Mouse (Mus musculus) kidney, postnatal 0 days (tissue): ENCODE results near the gene Otulinl. TPM values are rescaled to one million over a fixed set of nuclear protein-coding genes. Genes with fewer than 3 reads are reported as not detected.
A peak's percentile ranks its signal among the peaks of the same experiment; 100 is the strongest.
"Not testable (repeated sequence)": the region's sequence is repeated elsewhere in the genome, so short reads cannot be mapped to it uniquely, and the experiment has no call there.

ENCODE experiments used
- ATAC-seq: fragments of 200-750 bp; cut with Nextera tagmentation; replicated peaks from 2 replicates; pipeline ENCODE4 v1.8.0; 2017; ENCODE audit warnings: low read depth, moderate number of reproducible peaks, moderate TSS enrichment, moderate library complexity; ENCODE audit not compliant: low FRiP score
- DNase-seq: peaks from one replicate; pipeline ENCODE4 v3.0.0-alpha.2; 2016; ENCODE audit warnings: low spot score
- H3K27ac ChIP-seq: fragments of 300-500 bp; sonication (generic); 2 replicates; pipeline ENCODE4 v1.5.1; 2014; ENCODE audit warnings: mild to moderate bottlenecking
- H3K27me3 ChIP-seq: fragments of 300-500 bp; sonication (generic); 2 replicates; pipeline ENCODE4 v1.6.1; 2014; ENCODE audit warnings: low read length, mixed read lengths; ENCODE audit not compliant: insufficient read depth
- H3K36me3 ChIP-seq: fragments of 300-500 bp; sonication (generic); 2 replicates; pipeline ENCODE4 v1.6.1; 2014; ENCODE audit warnings: low read length, mixed read lengths; ENCODE audit not compliant: insufficient read depth
- H3K4me1 ChIP-seq: fragments of 300-500 bp; sonication (generic); replicated peaks from 2 replicates; pipeline ENCODE4 v1.6.1; 2014; ENCODE audit warnings: antibody characterized with exemption, low read length, mixed read lengths; ENCODE audit not compliant: insufficient read depth
- H3K4me2 ChIP-seq: fragments of 300-500 bp; sonication (generic); 2 replicates; pipeline ENCODE4 v1.6.1; 2014; ENCODE audit warnings: mild to moderate bottlenecking, low read length, moderate library complexity, mixed read lengths
- H3K4me3 ChIP-seq: fragments of 300-500 bp; sonication (generic); replicated peaks from 2 replicates; pipeline ENCODE4 v1.5.1; 2014; ENCODE audit warnings: low read depth, low read length
- H3K9ac ChIP-seq: fragments of 300-500 bp; sonication (generic); 2 replicates; pipeline ENCODE4 v1.6.1; 2014; ENCODE audit warnings: low read depth, low read length
- H3K9me3 ChIP-seq: fragments of 300-500 bp; sonication (generic); replicated peaks from 2 replicates; pipeline ENCODE4 v1.6.1; 2016; ENCODE audit warnings: low read length, inconsistent platforms, mixed read lengths
- CTCF ChIP-seq: IDR thresholded peaks from 2 replicates; pipeline ENCODE4 v1.5.1; 2016; ENCODE audit warnings: antibody characterized with exemption, low read depth, mild to moderate bottlenecking, moderate library complexity
- WGBS: fragments of 180-500 bp; shearing (Covaris S2); extraction: QIAGEN DNeasy Blood & Tissue Kit; methylation state at CpG from one replicate; pipeline ENCODE4 v1.1.7; 2014; 5-methylcytosine and 5-hydroxymethylcytosine counted together
- polyA plus RNA-seq: library from polyadenylated mRNA; unstranded; fragments of >200 nt; fragmentation: Nextera tagmentation; extraction: Ambion mirVana; gene quantifications from 2 replicates; pipeline ENCODE4 v1.2.1, GENCODE M21; 2015

Gene Otulinl
- 27.2 and 28.4 TPM in 2 replicates for polyA plus RNA-seq

- no peaks in the 10 kb centered on the region for H3K36me3 ChIP-seq
- WGBS = under 1% methylated on average over 59 of the region's 59 CpGs
- H3K9me3 ChIP-seq = no peaks in the 10 kb centered on the region
- TF ChIP-seq CTCF = no peak
- no peaks in the 10 kb centered on the region for H3K27me3 ChIP-seq
- H3K4me1 ChIP-seq = 0 out of 2 replicates have a peak, but pooled peaks cover 7% of the 10 kb centered on the region
- peak within 1 kb of the TSS; percentile 57; the same call in 1 of the 2 replicates for H3K27ac ChIP-seq
- ATAC-seq = peak; percentile 96
- H3K4me3 ChIP-seq = peak within 1 kb of the TSS; percentile 67
- peak within 1 kb of the TSS; percentile 96 for H3K4me2 ChIP-seq
- H3K9ac ChIP-seq = peak within 1 kb of the TSS; percentile 64
- peak; percentile 96 for DNase-seq
These were observed at the start of gene Otulinl for GRCm38 (mm10) chr15:27681419-27682187. Gene Otulinl, minus strand, starts transcription at chr15:27681579.

- no peak for DNase-seq
- no peaks in the 10 kb centered on the region for H3K27me3 ChIP-seq
- H3K4me3 ChIP-seq = no peak overlapping the region
- H3K4me2 ChIP-seq = no peak overlapping the region
- H3K27ac ChIP-seq = no peak overlapping the region
- no peak overlapping the region for H3K9ac ChIP-seq
- ATAC-seq = no peak
- H3K36me3 ChIP-seq = no peaks in the 10 kb centered on the region; the same call in 1 of the 2 replicates
- 73% methylated on average over 6 of the region's 6 CpGs for WGBS
- no peak for TF ChIP-seq CTCF
- no peaks in the 10 kb centered on the region for H3K9me3 ChIP-seq
- H3K4me1 ChIP-seq = no peaks in the 10 kb centered on the region
These were observed 44.8 kb upstream of the Otulinl start for GRCm38 (mm10) chr15:27726228-27726627.

- no peaks in the 10 kb centered on the region for H3K9me3 ChIP-seq
- no peak overlapping the region for H3K9ac ChIP-seq
- DNase-seq = no peak
- no peak for TF ChIP-seq CTCF
- peak overlapping the region; percentile 71; the same call in 1 of the 2 replicates for H3K27ac ChIP-seq
- no peak overlapping the region for H3K4me2 ChIP-seq
- no peak overlapping the region for H3K4me3 ChIP-seq
- no peaks in the 10 kb centered on the region; the same call in 1 of the 2 replicates for H3K36me3 ChIP-seq
- ATAC-seq = no peak
- 51% methylated on average over 9 of the region's 9 CpGs for WGBS
- no peaks in the 10 kb centered on the region for H3K27me3 ChIP-seq
- H3K4me1 ChIP-seq = no peaks in the 10 kb centered on the region
These were observed 43.7 kb upstream of the Otulinl start for GRCm38 (mm10) chr15:27724796-27725680.

DNA sequence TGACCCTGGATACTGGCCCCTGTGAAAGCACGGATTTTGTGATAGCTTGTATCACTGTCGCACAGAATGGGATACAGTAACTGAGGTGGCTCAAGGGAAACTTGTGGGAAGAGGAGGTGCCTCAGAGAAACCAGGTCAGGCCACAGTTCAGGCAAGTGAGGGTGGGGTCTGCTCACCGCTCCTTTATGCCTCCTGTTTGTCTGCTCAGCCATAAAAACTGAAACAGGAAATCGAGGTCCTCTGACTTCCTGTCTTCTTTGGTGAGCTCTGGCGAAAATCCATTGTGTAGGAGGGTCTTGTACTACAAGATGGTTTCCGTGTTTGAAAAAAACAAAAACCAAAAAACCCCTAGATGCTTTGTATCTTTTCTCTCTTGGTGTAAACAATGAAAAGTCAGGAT, 42.9 kb upstream of the Otulinl start:
- H3K4me2 ChIP-seq = peak overlapping the region; percentile 6; the same call in 1 of the 2 replicates
- H3K36me3 ChIP-seq = no peaks in the 10 kb centered on the region; the same call in 1 of the 2 replicates
- H3K4me3 ChIP-seq = no peak overlapping the region
- DNase-seq (peak; percentile 52), ATAC-seq (no peak; the same call in 1 of the 2 replicates)
- WGBS = 27% methylated on average over 6 of the region's 6 CpGs
- H3K27me3 ChIP-seq = no peaks in the 10 kb centered on the region
- no peaks in the 10 kb centered on the region for H3K4me1 ChIP-seq
- H3K9me3 ChIP-seq = no peaks in the 10 kb centered on the region
- no peak for TF ChIP-seq CTCF
- H3K27ac ChIP-seq = peak overlapping the region; percentile 71; the same call in 1 of the 2 replicates
- no peak overlapping the region for H3K9ac ChIP-seq

DNA sequence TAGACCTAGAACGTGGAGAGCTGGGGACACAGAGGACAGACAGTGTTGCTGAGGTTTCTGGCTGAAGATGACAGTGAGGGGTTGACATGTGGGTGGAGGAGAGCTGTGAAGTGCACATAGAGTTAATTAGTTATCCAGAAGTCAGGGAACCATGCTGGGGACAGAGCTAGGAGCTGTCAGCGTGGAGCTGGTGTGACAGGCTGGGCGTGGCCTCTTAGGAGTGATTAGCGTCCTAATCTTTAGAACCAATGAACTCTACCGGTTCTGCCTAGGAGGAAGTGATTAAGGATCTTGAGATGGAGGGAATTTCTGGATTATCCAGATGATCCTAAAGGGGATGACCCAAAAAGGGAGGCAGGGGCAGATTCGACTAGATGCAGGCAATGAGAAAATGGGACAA, 42.4 kb upstream of the Otulinl start:
- no peak overlapping the region for H3K27ac ChIP-seq
- peak; percentile 33; the same call in 1 of the 2 replicates for ATAC-seq
- H3K4me3 ChIP-seq = no peak overlapping the region
- H3K36me3 ChIP-seq = no peaks in the 10 kb centered on the region; the same call in 1 of the 2 replicates
- no peak for TF ChIP-seq CTCF
- H3K27me3 ChIP-seq = no peaks in the 10 kb centered on the region
- no peaks in the 10 kb centered on the region for H3K9me3 ChIP-seq
- no peak overlapping the region for H3K9ac ChIP-seq
- WGBS = 57% methylated on average over 6 of the region's 6 CpGs
- H3K4me2 ChIP-seq = no peak overlapping the region
- no peaks in the 10 kb centered on the region for H3K4me1 ChIP-seq
- DNase-seq = no peak

GRCm38 (mm10) chr15:27720297-27720696, 38.9 kb upstream of the Otulinl start:
- H3K27me3 ChIP-seq, H3K4me3 ChIP-seq, H3K27ac ChIP-seq, H3K4me2 ChIP-seq, H3K36me3 ChIP-seq, DNase-seq, ATAC-seq, H3K9me3 ChIP-seq, H3K4me1 ChIP-seq, H3K9ac ChIP-seq: not testable (repeated sequence)
- WGBS = 87% methylated on average over 8 of the region's 8 CpGs
